Mouse (Mus musculus) intestine, embryonic 14.5 days (tissue): Measurements from ENCODE around the gene Fcrls. TPM values are rescaled to one million over a fixed set of nuclear protein-coding genes. Genes with fewer than 3 reads are reported as not detected.

Experiments used
- ATAC-seq: fragments of 200-750 bp; cut with Nextera tagmentation; replicated peaks from 2 replicates; pipeline ENCODE4 v1.8.0; 2017; ENCODE audit warnings: low read depth, moderate number of reproducible peaks, moderate TSS enrichment, moderate library complexity; ENCODE audit not compliant: low FRiP score, low TSS enrichment
- DNase-seq: peaks from one replicate; pipeline ENCODE4 v3.0.0-alpha.2; 2018; ENCODE audit warnings: low spot score
- H3K27ac ChIP-seq: fragments of 300-500 bp; sonication (generic); 2 replicates; pipeline ENCODE4 v1.5.1; 2014; ENCODE audit warnings: low read depth, mild to moderate bottlenecking, control low read depth
- H3K27me3 ChIP-seq: fragments of 300-500 bp; sonication (generic); replicated peaks from 2 replicates; pipeline ENCODE4 v1.6.1; 2014; ENCODE audit warnings: low read length, control low read depth; ENCODE audit not compliant: control insufficient read depth, insufficient read depth
- H3K36me3 ChIP-seq: fragments of 300-500 bp; sonication (generic); 2 replicates; pipeline ENCODE4 v1.6.1; 2014; ENCODE audit warnings: low read length, control low read depth; ENCODE audit not compliant: control insufficient read depth, insufficient read depth
- H3K4me1 ChIP-seq: fragments of 300-500 bp; sonication (generic); replicated peaks from 2 replicates; pipeline ENCODE4 v1.6.1; 2014; ENCODE audit warnings: low read length, control low read depth, mixed read lengths; ENCODE audit not compliant: control insufficient read depth, insufficient read depth
- H3K4me2 ChIP-seq: fragments of 300-500 bp; sonication (generic); 2 replicates; pipeline ENCODE4 v1.6.1; 2014; ENCODE audit warnings: low read length
- H3K4me3 ChIP-seq: fragments of 300-500 bp; sonication (generic); 2 replicates; pipeline ENCODE4 v1.5.1; 2014; ENCODE audit warnings: low read depth, low read length, control low read depth, mixed read lengths
- H3K9ac ChIP-seq: fragments of 300-500 bp; sonication (generic); 2 replicates; pipeline ENCODE4 v1.6.1; 2014; ENCODE audit warnings: mild to moderate bottlenecking, low read length
- H3K9me3 ChIP-seq: fragments of 300-500 bp; sonication (generic); 2 replicates; pipeline ENCODE4 v1.6.1; 2016; ENCODE audit warnings: low read length, control low read depth; ENCODE audit not compliant: control insufficient read depth
- WGBS: fragments of 180-500 bp; shearing (Covaris S2); extraction: QIAGEN DNeasy Blood & Tissue Kit; methylation state at CpG from one replicate; pipeline ENCODE4 v1.1.7; 2014; 5-methylcytosine and 5-hydroxymethylcytosine counted together
- polyA plus RNA-seq: library from polyadenylated mRNA; unstranded; fragments of >200 nt; fragmentation: Nextera tagmentation; extraction: Ambion mirVana; gene quantifications from 2 replicates; pipeline ENCODE4 v1.2.1, GENCODE M21; 2014

Fcrls gene
- polyA plus RNA-seq, 1 experiment from 2014 or later: 7.4 TPM

GRCm38 (mm10) chr3:87240909-87241308 is 22.6 kb downstream of the Fcrls start:
- 68% methylated on average over 4 of the region's 4 CpGs for WGBS
- no peak overlapping the region for H3K4me2 ChIP-seq
- H3K27ac ChIP-seq: no peak overlapping the region
- H3K9me3 ChIP-seq: no peaks in the 10 kb centered on the region
- H3K4me1 ChIP-seq: no peaks in the 10 kb centered on the region
- H3K36me3 ChIP-seq: no peaks in the 10 kb centered on the region
- H3K27me3 ChIP-seq: no peaks in the 10 kb centered on the region
- H3K9ac ChIP-seq: no peak overlapping the region
- no peak overlapping the region for H3K4me3 ChIP-seq
- no peak for ATAC-seq
- DNase-seq: no peak

GRCm38 (mm10) chr3:87223636-87224035 is 39.9 kb downstream of the Fcrls start:
- H3K36me3 ChIP-seq: no peaks in the 10 kb centered on the region
- ATAC-seq (no peak), DNase-seq (no peak)
- H3K9ac ChIP-seq: no peak overlapping the region
- 82% methylated on average over 4 of the region's 4 CpGs for WGBS
- no peak overlapping the region for H3K4me3 ChIP-seq
- no peaks in the 10 kb centered on the region for H3K9me3 ChIP-seq
- no peak overlapping the region for H3K4me2 ChIP-seq
- H3K4me1 ChIP-seq: no peaks in the 10 kb centered on the region
- no peak overlapping the region for H3K27ac ChIP-seq
- no peaks in the 10 kb centered on the region for H3K27me3 ChIP-seq

- H3K4me1 ChIP-seq: no peaks in the 10 kb centered on the region
- ATAC-seq (no peak), DNase-seq (no peak)
- no peaks in the 10 kb centered on the region for H3K36me3 ChIP-seq
- H3K27me3 ChIP-seq: no peaks in the 10 kb centered on the region
- H3K9ac ChIP-seq: no peak overlapping the region
- H3K4me2 ChIP-seq: no peak overlapping the region
- no peaks in the 10 kb centered on the region for H3K9me3 ChIP-seq
- no peak overlapping the region for H3K4me3 ChIP-seq
- WGBS: 77% methylated on average over 5 of the region's 5 CpGs
- H3K27ac ChIP-seq: no peak overlapping the region
Observed at GRCm38 (mm10) chr3:87222346-87222745, 41.2 kb downstream of the Fcrls start.

- Histone ChIP-seq H3K9ac (no peak overlapping the region), H3K4me1 (no peaks in the 10 kb centered on the region), H3K36me3 (no peaks in the 10 kb centered on the region), H3K9me3 (no peaks in the 10 kb centered on the region), H3K27me3 (no peaks in the 10 kb centered on the region), H3K4me2 (no peak overlapping the region), H3K4me3 (no peak overlapping the region), H3K27ac (no peak overlapping the region)
- 73% methylated on average over 11 of the region's 11 CpGs for WGBS
- DNase-seq (no peak), ATAC-seq (no peak)
Observed at GRCm38 (mm10) chr3:87215176-87215575, 48.4 kb downstream of the Fcrls start.

GRCm38 (mm10) chr3:87214221-87214864 is 49.2 kb downstream of the Fcrls start:
- H3K9ac ChIP-seq: no peak overlapping the region
- no peaks in the 10 kb centered on the region for H3K4me1 ChIP-seq
- no peaks in the 10 kb centered on the region for H3K9me3 ChIP-seq
- DNase-seq (no peak), ATAC-seq (no peak)
- no peak overlapping the region for H3K4me2 ChIP-seq
- no peaks in the 10 kb centered on the region for H3K27me3 ChIP-seq
- no peaks in the 10 kb centered on the region for H3K36me3 ChIP-seq
- no peak overlapping the region for H3K4me3 ChIP-seq
- no peak overlapping the region for H3K27ac ChIP-seq
- 86% methylated on average over 19 of the region's 19 CpGs for WGBS

- H3K27ac ChIP-seq: no peak overlapping the region
Observed at GRCm38 (mm10) chr3:87206336-87207075, 57.0 kb downstream of the Fcrls start.

More at GRCm38 (mm10) chr3:87206336-87207075, 57.0 kb downstream of the Fcrls start:
- Histone ChIP-seq H3K4me2 (no peak overlapping the region), H3K27me3 (no peaks in the 10 kb centered on the region), H3K9me3 (no peaks in the 10 kb centered on the region), H3K36me3 (no peaks in the 10 kb centered on the region), H3K9ac (no peak overlapping the region), H3K4me1 (no peaks in the 10 kb centered on the region), H3K4me3 (no peak overlapping the region)
- DNase-seq: no peak
- ATAC-seq: no peak
- 80% methylated on average over 5 of the region's 5 CpGs for WGBS

Other genes with a start within 250 kb of the Fcrls start
- 10.1 and 10.8 TPM in 2 replicates for gene Kirrel, start 89.0 kb downstream of the Fcrls start, polyA plus RNA-seq
- 0.11 TPM in 1 of 2 replicates, not detected in the other for gene Cd5l, start 94.1 kb upstream of the Fcrls start, polyA plus RNA-seq
- 0.09 and 0.39 TPM in 2 replicates for gene Fcrl1, start 112.6 kb upstream of the Fcrls start, polyA plus RNA-seq
- not detected in 2 replicates for gene Fcrl5, start 172.0 kb upstream of the Fcrls start, polyA plus RNA-seq